Mouse (Mus musculus) cerebellum, adult (tissue): ENCODE results near the gene Fads1.

Experiments used
- ATAC-seq: cut with Nextera tagmentation; 2 replicates; pipeline ENCODE4 v1.9.2; 2017; ENCODE audit warnings: mild to moderate bottlenecking, moderate library complexity, mixed read lengths; ENCODE audit not compliant: insufficient number of reproducible peaks, low FRiP score, low TSS enrichment

Fads1 gene

DNA sequence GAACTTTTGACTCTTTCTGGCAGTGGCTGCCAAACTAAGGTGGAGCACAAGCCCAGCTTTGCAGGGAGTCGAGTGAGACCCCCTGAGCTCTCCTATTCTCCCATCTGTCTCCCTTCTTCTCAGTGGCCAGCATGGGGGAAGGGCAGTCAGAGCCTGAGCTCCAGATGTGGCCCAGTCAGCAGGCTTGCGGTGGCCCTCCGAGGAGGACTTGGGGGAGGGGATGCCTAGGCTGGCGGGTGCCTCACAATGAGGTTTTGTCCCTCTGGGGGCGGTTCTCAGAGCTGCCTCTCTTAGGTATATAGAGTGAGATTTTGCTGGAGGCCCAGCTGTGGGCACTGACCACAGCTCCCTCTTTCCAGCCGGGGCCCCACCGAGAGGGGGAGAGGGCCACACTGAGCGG, 60.2 kb downstream of the Fads1 start:
- no peak for ATAC-seq

DNA sequence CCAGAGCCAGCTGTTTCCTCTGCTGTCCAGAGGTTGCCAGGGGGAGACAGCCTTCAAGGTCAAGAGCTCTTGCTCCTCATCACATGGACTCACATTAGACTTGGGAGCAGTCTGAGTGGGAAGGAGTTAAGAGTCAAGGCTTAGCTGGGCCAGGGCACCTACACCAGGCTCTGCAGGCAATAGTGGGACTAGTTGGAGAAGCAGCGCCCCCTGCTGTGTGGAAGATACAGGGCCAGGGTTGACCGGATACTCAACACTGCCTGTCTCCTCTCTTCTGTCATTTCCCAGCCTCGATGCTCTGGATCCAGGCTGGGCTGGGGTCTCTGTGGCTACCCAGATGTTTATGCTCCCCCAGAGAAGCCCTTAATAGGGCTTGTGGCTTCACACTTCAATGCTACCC, 61.5 kb downstream of the Fads1 start:
- no peak for ATAC-seq
